ENCODE assay signal across 9 mouse cellular contexts in the genomic region with DNA sequence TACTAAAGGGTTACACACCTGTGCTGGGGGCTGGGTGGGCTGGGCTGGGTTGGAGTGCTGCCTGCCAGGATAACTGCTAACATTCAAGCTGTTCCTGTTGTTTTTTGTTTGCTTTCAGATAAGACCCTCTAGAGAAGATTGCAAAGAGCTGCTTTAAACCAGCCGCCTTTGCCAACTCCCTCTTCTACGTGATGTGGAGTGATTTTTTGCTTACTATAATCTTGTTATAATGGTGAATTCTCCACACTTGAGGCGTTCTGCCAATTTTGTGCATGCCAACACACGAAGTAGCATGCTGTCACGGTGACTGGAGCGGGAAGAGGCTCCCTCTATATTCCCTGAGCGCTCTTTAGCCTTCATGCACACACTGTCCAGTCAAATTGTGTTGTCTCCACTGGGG. TPM values are rescaled to one million over a fixed set of nuclear protein-coding genes. Genes with fewer than 3 reads are reported as not detected.
DNase-seq lines count a peak whose midpoint lies in the region; ATAC-seq and TF ChIP-seq lines count a peak whose summit lies in the region.
"Had no signal": no experiment of that assay in that cellular context is flagged by ENCODE, and none has a peak within 500 bp of the region (broad histone marks: within the 10 kb centered on the region; RNA-seq: fewer than 3 reads in every experiment).

No protein-coding gene starts in this region.

- 20% methylated on average over 7 of the region's 7 CpGs for WGBS in heart, embryonic 13.5 days
- WGBS in lung, postnatal 0 days, result 38% methylated on average over 7 of the region's 7 CpGs

- no peak for ATAC-seq in heart, embryonic 13.5 days (ENCODE audit: extremely low read depth, insufficient number of reproducible peaks, low FRiP score, low TSS enrichment)
- ATAC-seq in lung, postnatal 0 days, result peak; percentile 87
- no peak for ATAC-seq in monocyte, adult 5-6 weeks (replicated peaks; ENCODE audit: insufficient number of reproducible peaks, low FRiP score, low TSS enrichment, poor library complexity, severe bottlenecking)

- H3K4me2 ChIP-seq in heart, embryonic 13.5 days, result peak overlapping the region; percentile 44
- H3K4me2 ChIP-seq in lung, postnatal 0 days (replicated peaks; ENCODE audit: low read depth, low read length), result peak overlapping the region; percentile 19; the same call in 1 of the 2 replicates

- H3K36me3 ChIP-seq in heart, embryonic 13.5 days, result peaks cover 14% of the 10 kb centered on the region
- no peaks in the 10 kb centered on the region for H3K36me3 ChIP-seq in lung, postnatal 0 days (ENCODE audit: insufficient read depth, low read length)

- peaks cover 75% of the 10 kb centered on the region for H3K4me1 ChIP-seq in heart, embryonic 13.5 days
- H3K4me1 ChIP-seq in lung, postnatal 0 days (ENCODE audit: insufficient read depth, low read depth, low read length), result peaks cover 13% of the 10 kb centered on the region; the same call in 1 of the 2 replicates

- peak overlapping the region; percentile 64 for H3K27ac ChIP-seq in heart, embryonic 13.5 days (replicated peaks)
- H3K27ac ChIP-seq in lung, postnatal 0 days (ENCODE audit: low read length), result peak overlapping the region; percentile 60; the same call in 1 of the 2 replicates

- no peak for DNase-seq in heart, adult 18-20 months
- DNase-seq in urinary bladder, postnatal 14 days (ENCODE audit: low spot score), result peak; percentile 15
- DNase-seq in urinary bladder, postnatal 25 days (ENCODE audit: low spot score), result no peak
- DNase-seq in lung, postnatal 0 days (ENCODE audit: low spot score), result peak; percentile 92
- DNase-seq in embryo, embryonic 10 days (ENCODE audit: low spot score), result no peak
- DNase-seq: kidney, postnatal 10 days; right cerebral cortex, postnatal 14 days had no signal

- H3K9ac ChIP-seq in heart, embryonic 13.5 days, result peak overlapping the region; percentile 53
- H3K9ac ChIP-seq in lung, postnatal 0 days (replicated peaks; ENCODE audit: low read depth), result no peak overlapping the region

- no peak for TF ChIP-seq CTCF in lung, postnatal 0 days (IDR thresholded peaks at IDR 0.05)

- peak; percentile 89 for TF ChIP-seq EP300 in lung, postnatal 0 days (IDR thresholded peaks at IDR 0.05)

- H3K4me3 ChIP-seq in heart, embryonic 13.5 days, result no peak overlapping the region
- no peak overlapping the region for H3K4me3 ChIP-seq in lung, postnatal 0 days (ENCODE audit: low read depth, low read length)

- H3K27me3 ChIP-seq in heart, embryonic 13.5 days (replicated peaks), result no peaks in the 10 kb centered on the region
- H3K27me3 ChIP-seq in lung, postnatal 0 days (replicated peaks; ENCODE audit: insufficient read depth, low read length), result no peaks in the 10 kb centered on the region

- H3K9me3 ChIP-seq in heart, embryonic 13.5 days, result no peaks in the 10 kb centered on the region
- no peaks in the 10 kb centered on the region for H3K9me3 ChIP-seq in lung, postnatal 0 days (ENCODE audit: low read length)

RNA-seq across cellular contexts. Expression of a gene that starts 17.7 kb away (rescaled TPM):
- 13.7 and 13.8 TPM in 2 replicates for polyA plus RNA-seq in heart, embryonic 13.5 days (2015; fragmentation: Nextera tagmentation; extraction: Ambion mirVana)
- total RNA-seq in heart, adult 18-20 months (2021), result 10 to 100 TPM; 30.7 to 33.0 TPM
- 35.9 and 40.5 TPM in 2 replicates for polyA plus RNA-seq in lung, postnatal 0 days (2015; fragmentation: Nextera tagmentation; extraction: Ambion mirVana)
- 259 to 315 TPM (median 292 TPM) in 3 replicates for total RNA-seq in monocyte, adult 5-6 weeks (2017)

Comparison
In these comparisons a context has a peak if more than half of its experiments do, and no peak if none do; other contexts are left out.
1. DNase-seq: peak in urinary bladder, postnatal 14 days (single experiment) and lung, postnatal 0 days (single experiment); none in heart, adult 18-20 months (0 of 2), urinary bladder, postnatal 25 days (single experiment) and embryo, embryonic 10 days (single experiment).